Mouse (Mus musculus) frontal cortex, adult 2 months (tissue): ENCODE data around the gene Psmb11. TPM values are rescaled to one million over a fixed set of nuclear protein-coding genes. Genes with fewer than 3 reads are reported as not detected.
"Not testable (repeated sequence)": the region's sequence is repeated elsewhere in the genome, so short reads cannot be mapped to it uniquely, and the experiment has no call there.

Source experiments
- DNase-seq, 2 experiments: peaks; one replicate each; pipeline ENCODE4 v3.0.0; 2022; ENCODE audit warnings: low spot score in 1 of 2; ENCODE audit errors: extremely low spot score in 1 of 2
- polyA plus RNA-seq: library from polyadenylated mRNA; depleted of rRNA; stranded (reverse); fragments of >200 nt; gene quantifications from 2 replicates; pipeline ENCODE4 v1.2.3, GENCODE M21; 2012

The Psmb11 gene
- polyA plus RNA-seq, 1 experiment, result 0.54 TPM

- DNase-seq, result no peak
Observed at GRCm38 (mm10) chr14:54602613-54603012, 18.6 kb upstream of the Psmb11 start.

DNA sequence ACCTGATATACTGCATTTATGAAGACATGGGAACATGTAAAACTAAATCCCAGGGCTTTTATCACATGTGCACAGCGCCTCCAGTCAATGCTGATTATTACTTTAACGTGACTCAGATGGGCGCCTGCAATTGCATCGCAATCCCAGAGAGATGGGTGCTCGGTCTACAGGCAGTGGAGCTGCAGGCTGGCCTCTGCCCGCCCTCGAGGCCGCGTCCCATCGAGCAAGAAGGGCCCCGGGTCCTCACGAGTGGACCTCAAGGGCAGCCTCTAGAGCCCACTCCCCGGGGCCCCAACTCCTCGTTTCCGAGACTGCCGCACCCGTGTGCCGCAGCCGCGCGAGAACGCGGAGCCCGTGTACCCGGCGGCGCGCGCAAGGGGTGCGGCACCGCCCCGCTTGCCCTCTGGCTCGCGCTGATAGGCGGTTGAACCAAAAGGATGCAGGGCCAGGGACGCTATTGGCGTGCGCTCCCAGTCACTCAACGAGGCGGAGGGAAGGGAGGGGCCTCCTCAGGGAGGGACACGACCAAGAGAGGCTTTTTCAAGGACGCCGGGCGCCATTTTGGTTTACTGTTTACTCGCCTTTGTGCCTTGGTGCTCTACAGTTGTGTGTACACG, 18.1 kb upstream of the Psmb11 start:
- peak; percentile 92 to 97 for DNase-seq

GRCm38 (mm10) chr14:54603686-54604085, 17.5 kb upstream of the Psmb11 start:
- DNase-seq, result no peak

DNA sequence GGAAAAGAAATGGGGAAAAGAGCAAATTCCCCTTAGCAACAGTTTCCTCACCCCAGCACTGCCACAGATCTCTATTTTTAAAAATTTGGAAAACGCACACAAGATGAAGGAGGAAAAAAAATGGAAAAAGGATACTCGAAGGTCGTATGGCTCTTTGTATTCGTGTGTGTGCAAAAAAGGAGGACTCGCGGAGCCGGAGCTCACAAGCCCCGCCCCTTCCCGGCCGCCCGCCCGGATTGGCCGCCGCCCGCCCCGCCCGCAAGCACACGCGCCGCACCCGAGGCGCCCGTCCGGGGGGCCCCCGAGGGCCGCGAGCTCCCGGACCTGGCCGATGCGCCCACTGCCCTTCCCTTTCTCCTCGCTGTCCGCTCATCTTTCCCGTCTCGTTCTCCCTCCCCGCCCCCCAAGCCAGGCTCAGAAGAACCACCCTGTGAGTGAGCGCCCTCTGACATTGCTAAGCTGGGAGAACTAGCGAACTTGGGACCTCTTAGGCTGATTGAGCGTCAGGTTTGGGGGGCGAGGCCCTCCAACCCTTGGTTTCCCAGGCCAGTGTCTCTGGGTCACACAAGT, 15.4 kb upstream of the Psmb11 start, which contains the start of gene 4931414P19Rik:
Gene 4931414P19Rik, minus strand, starts transcription at position 242 of the 570 bp plus-strand sequence.
- DNase-seq, result peak in 1 of 2 experiments; percentile 74

DNA sequence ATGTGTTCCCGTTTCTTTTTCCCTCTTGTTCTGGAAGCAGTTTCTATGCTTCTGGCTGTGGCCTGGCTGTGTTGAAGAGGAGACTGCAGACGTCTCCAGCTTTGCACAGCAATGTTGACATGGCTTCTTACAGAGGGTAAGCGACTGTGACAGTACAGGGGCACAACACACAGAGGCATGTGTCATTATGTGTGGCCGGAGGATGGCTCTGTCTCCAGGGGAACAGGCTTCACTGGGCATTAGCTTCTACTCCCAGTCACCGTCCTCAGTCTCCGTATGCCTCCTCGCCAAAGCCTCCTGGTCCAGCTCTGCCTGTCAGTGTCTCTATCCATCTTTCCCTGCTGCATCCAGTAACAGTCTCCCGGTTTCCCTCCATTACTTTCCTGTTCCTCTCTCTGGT, 14.0 kb upstream of the Psmb11 start:
- no peak for DNase-seq

DNA sequence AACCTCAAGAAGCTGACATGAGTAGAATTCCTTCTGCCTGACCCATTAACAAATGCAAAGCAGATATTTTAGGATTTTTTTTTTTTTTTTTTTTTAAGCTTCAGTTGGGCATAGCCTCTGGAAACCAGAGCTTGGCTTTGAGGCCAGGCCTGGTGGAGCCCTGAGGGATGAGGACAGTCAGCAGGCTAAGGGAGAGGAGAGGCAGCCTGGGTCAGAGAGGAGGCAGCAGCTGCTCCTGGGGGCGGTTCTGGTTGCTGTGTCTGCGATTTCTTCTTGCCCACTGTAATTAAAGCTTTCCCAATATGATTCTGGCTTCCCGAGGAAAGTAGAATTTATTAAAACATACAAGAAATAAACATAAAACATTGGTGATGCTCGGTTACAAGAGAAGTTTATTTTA, 12.0 kb upstream of the Psmb11 start:
- DNase-seq, result no peak

DNA sequence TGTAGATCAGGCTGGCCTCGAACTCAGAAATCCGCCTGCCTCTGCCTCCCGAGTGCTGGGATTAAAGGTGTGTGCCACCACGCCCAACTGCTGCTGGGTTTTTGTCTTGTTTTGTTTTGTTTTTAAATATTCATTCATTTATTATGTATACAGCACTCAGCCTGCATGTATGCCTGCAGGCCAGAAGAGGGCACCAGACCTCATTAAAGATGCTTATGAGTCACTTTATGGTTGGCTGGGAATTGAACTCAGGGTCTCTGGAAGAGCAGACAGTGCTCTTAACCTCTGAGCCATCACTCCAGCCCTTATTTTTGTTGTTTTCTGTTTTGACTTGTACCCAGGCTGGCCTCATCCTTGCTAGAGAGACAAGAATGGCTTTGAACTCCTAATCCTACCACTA, 11.3 kb upstream of the Psmb11 start:
- DNase-seq, result no peak

DNA sequence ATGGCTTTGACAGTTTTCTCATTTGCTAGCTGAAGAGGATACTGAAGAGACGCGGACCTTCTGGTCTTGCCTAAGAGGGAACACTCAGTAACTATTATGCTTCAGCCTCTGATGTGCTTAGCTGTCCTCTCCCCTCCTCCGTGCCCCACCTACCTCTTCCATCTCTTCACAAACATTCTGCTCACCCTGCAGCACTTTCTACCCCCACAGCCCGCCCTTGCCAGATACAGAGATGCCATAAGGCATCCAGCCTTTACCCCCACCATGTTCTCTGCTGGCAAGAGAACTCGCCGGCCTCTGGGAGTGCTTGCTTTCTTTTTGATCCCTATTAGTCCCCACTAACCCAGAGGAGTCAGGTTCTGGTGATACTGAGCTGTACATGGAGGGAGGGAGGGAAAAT, 10.6 kb upstream of the Psmb11 start:
- DNase-seq, result peak; percentile 59 to 71

- not testable (repeated sequence) for DNase-seq
Observed at GRCm38 (mm10) chr14:54614130-54614529, 7.1 kb upstream of the Psmb11 start.

- DNase-seq, result no peak
Observed at GRCm38 (mm10) chr14:54616226-54616825, 4.9 kb upstream of the Psmb11 start.

GRCm38 (mm10) chr14:54617152-54617896, 3.9 kb upstream of the Psmb11 start:
- DNase-seq, result no peak

- DNase-seq, result peak; percentile 83 to 89
Observed at GRCm38 (mm10) chr14:54617897-54618365, 3.3 kb upstream of the Psmb11 start, which contains the start of gene Psmb5. Gene Psmb5 (minus strand): TSS chr14:54618022.

DNA sequence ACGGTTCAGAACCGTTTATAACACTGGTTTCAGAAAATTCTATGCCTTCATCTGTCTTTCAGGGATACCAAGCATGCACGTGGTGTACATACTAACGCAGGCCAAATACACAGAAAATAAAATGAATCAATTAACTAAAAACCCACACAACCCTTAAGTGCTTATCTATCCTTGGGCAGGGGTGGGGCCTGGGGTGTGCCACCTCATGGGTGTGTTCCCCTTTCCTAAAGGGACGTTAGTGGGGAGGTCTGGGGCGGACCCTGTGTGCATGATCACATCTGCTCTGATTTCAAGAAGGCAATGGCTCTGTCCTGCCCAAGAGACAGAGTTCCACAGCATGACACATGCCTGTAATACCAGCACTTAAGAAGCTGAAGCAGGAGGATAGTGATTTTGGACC, 2.1 kb downstream of the Psmb11 start:
- DNase-seq, result no peak

DNA sequence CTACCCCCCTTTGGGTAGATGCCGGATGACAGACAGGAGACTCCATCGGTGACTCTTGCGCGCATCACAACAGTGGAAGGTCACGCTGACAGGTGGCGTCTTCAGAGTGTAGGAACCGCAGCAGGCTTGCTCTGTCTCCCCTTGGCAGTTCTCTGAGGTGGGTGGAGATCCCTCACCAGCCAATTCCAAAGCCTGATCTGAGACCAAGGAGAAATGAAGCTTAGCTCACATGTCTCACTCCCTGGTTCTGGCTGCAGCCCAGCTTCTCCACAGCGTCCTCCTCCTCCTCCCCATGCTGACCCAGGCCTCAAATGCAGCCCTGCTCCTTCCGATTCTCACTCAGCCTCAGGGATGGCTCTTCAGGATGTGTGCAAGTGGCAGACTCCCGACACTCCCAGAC, 3.7 kb downstream of the Psmb11 start:
- DNase-seq, result peak in 1 of 2 experiments; percentile 35

DNA sequence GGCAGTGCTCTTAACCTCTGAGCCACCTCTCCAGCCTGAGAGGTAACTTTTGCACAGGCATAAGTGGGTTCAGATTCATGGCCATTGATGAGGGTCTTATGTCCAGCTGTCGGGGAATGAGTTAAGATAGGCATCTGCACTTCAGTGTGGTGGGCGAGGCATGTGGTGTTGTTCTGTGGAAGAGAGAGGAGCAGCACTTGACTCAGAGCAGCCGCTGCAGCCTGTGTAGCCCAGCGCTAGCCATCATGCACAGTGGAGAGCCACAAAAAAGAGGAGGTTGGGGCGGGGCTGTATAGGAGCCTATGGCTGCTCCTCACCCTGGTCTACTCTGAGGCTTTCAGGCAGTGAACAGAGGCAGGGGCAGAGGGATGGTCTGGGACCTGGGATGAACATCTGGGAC, 6.9 kb downstream of the Psmb11 start:
- DNase-seq, result no peak

DNA sequence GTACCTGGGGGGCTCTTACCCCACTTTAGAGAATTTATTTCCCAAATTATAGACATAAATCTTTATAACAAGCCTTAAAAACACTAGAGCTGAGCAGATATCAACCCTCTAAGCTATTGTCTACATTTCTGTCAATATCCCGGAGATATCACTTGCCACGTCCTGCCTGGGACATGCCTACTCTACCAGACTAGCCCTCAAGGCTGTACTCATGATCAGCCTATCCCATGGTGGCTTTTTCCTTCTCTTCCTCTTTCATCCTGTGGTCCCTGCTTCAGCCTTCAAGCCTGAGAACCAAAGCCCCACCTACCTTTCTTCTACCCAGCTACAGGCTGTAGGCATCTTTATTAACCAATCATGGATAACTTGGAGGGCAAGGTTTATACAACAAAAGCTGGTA, 8.6 kb downstream of the Psmb11 start:
- DNase-seq, result no peak

- no peak for DNase-seq
Observed at GRCm38 (mm10) chr14:54630583-54631239, 9.5 kb downstream of the Psmb11 start.

- no peak for DNase-seq
Observed at GRCm38 (mm10) chr14:54631240-54631599, 10.0 kb downstream of the Psmb11 start.

GRCm38 (mm10) chr14:54632252-54632651, 11.0 kb downstream of the Psmb11 start:
- DNase-seq, result no peak

GRCm38 (mm10) chr14:54634182-54634581, 12.9 kb downstream of the Psmb11 start:
- no peak for DNase-seq

DNA sequence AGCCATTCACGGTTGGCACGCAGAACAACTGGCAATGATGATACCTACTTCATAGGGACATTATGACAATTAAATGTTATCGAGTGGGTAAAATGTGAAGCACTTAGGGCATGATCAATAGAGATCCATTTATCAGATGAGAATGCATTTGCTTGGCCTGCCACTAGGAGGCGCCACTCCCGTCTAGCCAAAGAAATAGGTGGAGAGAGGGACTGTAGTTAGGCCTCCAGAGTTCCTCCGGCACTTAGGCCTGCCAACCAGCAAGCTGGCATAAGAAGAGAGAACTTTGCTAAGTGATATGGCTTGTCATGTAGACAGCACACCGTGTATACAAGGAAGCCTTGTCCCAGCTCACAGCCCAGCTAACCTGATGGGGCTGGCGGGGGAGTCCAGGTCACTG, 15.7 kb downstream of the Psmb11 start:
- DNase-seq, result peak in 1 of 2 experiments; percentile 62
